Mouse (Mus musculus) cortical plate, adult 2 months (tissue): ENCODE results near the gene Nkg7.

ENCODE experiments used
- CTCF ChIP-seq: fragments of 200-500 bp; IDR thresholded peaks from 2 replicates; pipeline ENCODE4 v1.5.1; 2011; ENCODE audit warnings: mild to moderate bottlenecking, control low read depth, low read length; ENCODE audit not compliant: insufficient read depth; ENCODE audit errors: extremely low read depth
- POLR2A ChIP-seq: fragments of 200-500 bp; IDR thresholded peaks from 2 replicates; pipeline ENCODE4 v1.6.1; 2011; ENCODE audit warnings: mild to moderate bottlenecking, low read length, control low read depth; ENCODE audit not compliant: insufficient read depth; ENCODE audit errors: extremely low read depth

DNA sequence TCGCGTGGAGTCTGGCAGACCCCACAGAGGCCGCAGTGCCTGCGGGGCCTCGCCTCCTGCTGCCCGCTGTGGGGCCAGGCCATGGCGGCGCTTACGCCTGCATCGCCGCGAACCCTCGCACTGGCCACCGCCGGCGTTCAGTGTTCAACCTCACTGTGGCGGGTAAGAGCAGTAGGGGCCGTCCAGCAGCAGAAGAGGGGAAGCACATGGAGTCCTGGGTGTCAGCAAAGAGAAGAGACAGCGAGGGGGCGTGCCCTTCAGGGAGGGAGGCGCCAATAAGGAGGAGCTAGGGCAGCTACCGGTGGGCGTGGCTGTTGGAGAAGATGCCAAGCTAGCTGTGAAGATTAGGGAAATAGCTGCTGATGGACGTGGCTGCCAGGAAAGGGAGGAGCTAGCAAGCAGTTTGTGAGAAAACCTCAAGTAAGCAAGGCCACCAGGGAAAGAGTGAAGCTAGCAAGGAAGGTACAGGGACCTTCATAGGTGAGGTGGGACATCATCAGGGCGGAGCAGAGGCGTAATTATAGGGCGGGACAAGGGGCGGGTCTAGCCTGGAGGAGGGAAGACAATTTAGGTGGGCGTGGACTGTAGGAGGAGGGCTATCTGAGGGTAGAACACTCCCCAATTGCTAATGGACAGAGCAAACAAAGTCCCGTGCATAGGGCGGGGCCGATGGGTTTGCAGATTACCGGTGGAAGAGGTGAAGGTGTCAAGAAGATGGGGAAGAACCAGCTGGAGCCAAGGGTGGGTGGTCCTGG lies 28.6 kb downstream of the Nkg7 start:
- TF ChIP-seq CTCF (no peak), POLR2A (no peak)
